Mouse (Mus musculus) kidney, embryonic 16.5 days (tissue): ENCODE measurements around the gene Gm3285. TPM values are rescaled to one million over a fixed set of nuclear protein-coding genes. Genes with fewer than 3 reads are reported as not detected.

Experiments
- polyA plus RNA-seq: library from polyadenylated mRNA; unstranded; fragments of >200 nt; fragmentation: Nextera tagmentation; extraction: Ambion mirVana; gene quantifications from 2 replicates; pipeline ENCODE4 v1.2.1, GENCODE M21; 2015

Gm3285 gene
- polyA plus RNA-seq, 1 experiment from 2014 or later: not detected

Other genes starting within 250 kb of the Gm3285 start
- gene Ube2g2, start 239.7 kb upstream of the Gm3285 start, polyA plus RNA-seq: 78.8 and 90.2 TPM in 2 replicates
- 0.26 and 0.71 TPM in 2 replicates for gene Tspear, start 175.4 kb upstream of the Gm3285 start, polyA plus RNA-seq
- gene Gm19402, start 171.2 kb upstream of the Gm3285 start, polyA plus RNA-seq: not detected in 2 replicates
- gene Gm9508, start 164.7 kb upstream of the Gm3285 start, polyA plus RNA-seq: not detected in 2 replicates
- gene Gm10272, start 155.3 kb upstream of the Gm3285 start, polyA plus RNA-seq: not detected in 2 replicates
- not detected in 2 replicates for gene Gm10024, start 150.5 kb upstream of the Gm3285 start, polyA plus RNA-seq
- not detected in 2 replicates for gene Gm10142, start 146.2 kb upstream of the Gm3285 start, polyA plus RNA-seq
- gene Krtap12-1, start 141.4 kb upstream of the Gm3285 start, polyA plus RNA-seq: not detected in 2 replicates
- gene Gm10100, start 135.5 kb upstream of the Gm3285 start, polyA plus RNA-seq: not detected in 2 replicates
- not detected in 2 replicates for gene Gm18596, start 119.3 kb upstream of the Gm3285 start, polyA plus RNA-seq
- not detected in 2 replicates for gene Gm9736, start 110.6 kb upstream of the Gm3285 start, polyA plus RNA-seq
- not detected in 2 replicates for gene Gm3233, start 102.3 kb upstream of the Gm3285 start, polyA plus RNA-seq
- gene Gm3238, start 90.7 kb upstream of the Gm3285 start, polyA plus RNA-seq: not detected in 2 replicates
- gene Gm7138, start 85.0 kb upstream of the Gm3285 start, polyA plus RNA-seq: not detected in 2 replicates
- gene Gm3250, start 79.4 kb upstream of the Gm3285 start, polyA plus RNA-seq: not detected in 2 replicates
- not detected in 2 replicates for gene Gm7137, start 73.8 kb upstream of the Gm3285 start, polyA plus RNA-seq
- not detected in 2 replicates for gene Gm9639, start 66.9 kb upstream of the Gm3285 start, polyA plus RNA-seq
- gene Gm19668, start 62.8 kb upstream of the Gm3285 start, polyA plus RNA-seq: not detected in 2 replicates
- not detected in 2 replicates for gene Gm9507, start 50.1 kb upstream of the Gm3285 start, polyA plus RNA-seq
- not detected in 2 replicates for gene Gm2696, start 47.3 kb upstream of the Gm3285 start, polyA plus RNA-seq
- gene Krtap10-4, start 34.9 kb upstream of the Gm3285 start, polyA plus RNA-seq: not detected in 2 replicates
- not detected in 2 replicates for gene Krtap10-10, start 26.0 kb upstream of the Gm3285 start, polyA plus RNA-seq
- not detected in 2 replicates for gene Gm36176, start 15.2 kb upstream of the Gm3285 start, polyA plus RNA-seq
- gene Gm10318, start 9.1 kb upstream of the Gm3285 start, polyA plus RNA-seq: not detected in 2 replicates
- 4.6 and 4.9 TPM in 2 replicates for gene Lrrc3, start 40.6 kb downstream of the Gm3285 start, polyA plus RNA-seq
- gene Trpm2, start 108.6 kb downstream of the Gm3285 start, polyA plus RNA-seq: 0.59 and 0.95 TPM in 2 replicates
- 33.9 and 34.2 TPM in 2 replicates for gene 1810043G02Rik, start 116.5 kb downstream of the Gm3285 start, polyA plus RNA-seq
- 190 and 194 TPM in 2 replicates for gene Pfkl, start 148.1 kb downstream of the Gm3285 start, polyA plus RNA-seq
- 0.49 and 1.2 TPM in 2 replicates for gene Dnmt3l, start 180.0 kb downstream of the Gm3285 start, polyA plus RNA-seq
- 1.7 and 2.1 TPM in 2 replicates for gene Aire, start 181.6 kb downstream of the Gm3285 start, polyA plus RNA-seq
- gene Icosl, start 207.3 kb downstream of the Gm3285 start, polyA plus RNA-seq: 8.5 and 9.5 TPM in 2 replicates